Mouse (Mus musculus): ENCODE measurements around the gene Bcl2. TPM values are rescaled to one million over a fixed set of nuclear protein-coding genes. Genes with fewer than 3 reads are reported as not detected.

The Bcl2 gene
- total RNA-seq, 2 experiments from 2014 or later: 12.3 to 12.4 TPM

- intact Hi-C loops (cut with DNase I): no loop called here
- no peak for DNase-seq (ENCODE audit: low spot score in 2 of 2)
These were observed 80.9 kb downstream of the Bcl2 start for GRCm38 (mm10) chr1:106633207-106633606.

- intact Hi-C loops (cut with DNase I): no loop called here
- no peak for DNase-seq (ENCODE audit: low spot score in 2 of 2)
These were observed 82.1 kb downstream of the Bcl2 start for GRCm38 (mm10) chr1:106631869-106632463.

GRCm38 (mm10) chr1:106630973-106631372 lies 83.1 kb downstream of the Bcl2 start:
- no peak for DNase-seq (ENCODE audit: low spot score in 2 of 2)
- intact Hi-C loops (cut with DNase I): no loop called here

- no peak for DNase-seq (ENCODE audit: low spot score in 2 of 2)
- intact Hi-C loops (cut with DNase I): loop anchor here (5.0 kb wide), 1 partner anchor 82 kb away; the partner anchor contains the start of gene Bcl2
These were observed 84.0 kb downstream of the Bcl2 start for GRCm38 (mm10) chr1:106629931-106630682.

- no peak for DNase-seq (ENCODE audit: low spot score in 2 of 2)
- intact Hi-C loops (cut with DNase I): loop anchor here (5.0 kb wide), 1 partner anchor 83 kb away; the partner anchor contains the start of gene Bcl2
These were observed 84.6 kb downstream of the Bcl2 start for GRCm38 (mm10) chr1:106629470-106629830.

GRCm38 (mm10) chr1:106628718-106629469 lies 85.2 kb downstream of the Bcl2 start:
- no peak for DNase-seq (ENCODE audit: low spot score in 2 of 2)
- intact Hi-C loops (cut with DNase I): loop anchor here (5.0 kb wide), 1 partner anchor 83 kb away; the partner anchor contains the start of gene Bcl2

- intact Hi-C loops (cut with DNase I): loop anchor here (5.0 kb wide), 1 partner anchor 84 kb away; the partner anchor contains the start of gene Bcl2
- DNase-seq (ENCODE audit: low spot score in 2 of 2): no peak
These were observed 85.8 kb downstream of the Bcl2 start for GRCm38 (mm10) chr1:106628279-106628678.

GRCm38 (mm10) chr1:106627241-106627640 lies 86.8 kb downstream of the Bcl2 start:
- DNase-seq (ENCODE audit: low spot score in 2 of 2): no peak
- intact Hi-C loops (cut with DNase I): loop anchor here (5.0 kb wide), 1 partner anchor 85 kb away; the partner anchor contains the start of gene Bcl2

- no peak for DNase-seq (ENCODE audit: low spot score in 2 of 2)
- intact Hi-C loops (cut with DNase I): no loop called here
These were observed 93.7 kb downstream of the Bcl2 start for GRCm38 (mm10) chr1:106620174-106620931.

GRCm38 (mm10) chr1:106618814-106619213 lies 95.3 kb downstream of the Bcl2 start:
- DNase-seq (ENCODE audit: low spot score in 2 of 2): no peak
- intact Hi-C loops (cut with DNase I): no loop called here

GRCm38 (mm10) chr1:106616955-106617354 lies 97.1 kb downstream of the Bcl2 start:
- no peak for DNase-seq (ENCODE audit: low spot score in 2 of 2)
- intact Hi-C loops (cut with DNase I): no loop called here

- DNase-seq (ENCODE audit: low spot score in 2 of 2): no peak
- intact Hi-C loops (cut with DNase I): no loop called here
These were observed 100.7 kb downstream of the Bcl2 start for GRCm38 (mm10) chr1:106613371-106613770.

GRCm38 (mm10) chr1:106612166-106613031 lies 101.7 kb downstream of the Bcl2 start:
- intact Hi-C loops (cut with DNase I): no loop called here
- DNase-seq (ENCODE audit: low spot score in 2 of 2): no peak

GRCm38 (mm10) chr1:106611246-106611645 lies 102.8 kb downstream of the Bcl2 start:
- intact Hi-C loops (cut with DNase I): no loop called here
- no peak for DNase-seq (ENCODE audit: low spot score in 2 of 2)

GRCm38 (mm10) chr1:106608098-106608778 lies 105.8 kb downstream of the Bcl2 start:
- intact Hi-C loops (cut with DNase I): no loop called here
- no peak for DNase-seq (ENCODE audit: low spot score in 2 of 2)

GRCm38 (mm10) chr1:106606951-106607350 lies 107.1 kb downstream of the Bcl2 start:
- intact Hi-C loops (cut with DNase I): no loop called here

GRCm38 (mm10) chr1:106603406-106603805 lies 110.7 kb downstream of the Bcl2 start:
- intact Hi-C loops (cut with DNase I): no loop called here
- no peak for DNase-seq (ENCODE audit: low spot score in 2 of 2)

More at GRCm38 (mm10) chr1:106606951-106607350, 107.1 kb downstream of the Bcl2 start:
- no peak for DNase-seq (ENCODE audit: low spot score in 2 of 2)

GRCm38 (mm10) chr1:106602941-106603340 lies 111.1 kb downstream of the Bcl2 start:
- intact Hi-C loops (cut with DNase I): no loop called here
- peak; percentile 22 to 52 for DNase-seq (ENCODE audit: low spot score in 2 of 2)

Measured in left cerebral cortex, postnatal 14 days (tissue).